Mouse (Mus musculus): ENCODE data around the gene Psmf1. TPM values are rescaled to one million over a fixed set of nuclear protein-coding genes. Genes with fewer than 3 reads are reported as not detected.

Psmf1 gene
- total and polyA plus RNA-seq, 2 experiments from 2014 or later: 72.6 to 77.6 TPM

- peaks cover 38% of the 10 kb centered on the region for H3K36me3 ChIP-seq (ENCODE audit: insufficient read depth, low read length)
- H3K9me3 ChIP-seq (ENCODE audit: low read length): no peaks in the 10 kb centered on the region
These were observed 27.5 kb downstream of the Psmf1 start for GRCm38 (mm10) chr2:151716318-151717055.

GRCm38 (mm10) chr2:151715526-151715925 lies 28.5 kb downstream of the Psmf1 start:
- no peaks in the 10 kb centered on the region for H3K4me1 ChIP-seq (ENCODE audit: insufficient read depth, low read length)
- H3K9me3 ChIP-seq (ENCODE audit: low read length): no peaks in the 10 kb centered on the region
- TF ChIP-seq CTCF (IDR thresholded peaks at IDR 0.05): no peak
- no peaks in the 10 kb centered on the region for H3K27me3 ChIP-seq (ENCODE audit: insufficient read depth, low read length)
- peaks cover 36% of the 10 kb centered on the region for H3K36me3 ChIP-seq (ENCODE audit: insufficient read depth, low read length)
- WGBS: 100% methylated on average over 4 of the region's 4 CpGs
- no peak for ATAC-seq (ENCODE audit: low FRiP score)
- H3K4me3 ChIP-seq (ENCODE audit: low read depth, low read length): no peak overlapping the region
- H3K27ac ChIP-seq (ENCODE audit: low read depth, low read length): no peak overlapping the region
- no peak overlapping the region for H3K9ac ChIP-seq (replicated peaks; ENCODE audit: low read length, poor library complexity, severe bottlenecking)
- no peak for DNase-seq (ENCODE audit: low spot score)
- H3K4me2 ChIP-seq (ENCODE audit: low read depth, low read length, poor library complexity, severe bottlenecking): no peak overlapping the region

More at GRCm38 (mm10) chr2:151716318-151717055, 27.5 kb downstream of the Psmf1 start:
- ATAC-seq (ENCODE audit: low FRiP score): no peak
- H3K4me1 ChIP-seq (ENCODE audit: insufficient read depth, low read length): no peaks in the 10 kb centered on the region
- no peak for TF ChIP-seq CTCF (IDR thresholded peaks at IDR 0.05)
- no peak overlapping the region for H3K4me2 ChIP-seq (ENCODE audit: low read depth, low read length, poor library complexity, severe bottlenecking)
- 93% methylated on average over 2 of the region's 2 CpGs for WGBS
- no peak for DNase-seq (ENCODE audit: low spot score)
- no peak overlapping the region for H3K9ac ChIP-seq (replicated peaks; ENCODE audit: low read length, poor library complexity, severe bottlenecking)
- no peak overlapping the region for H3K27ac ChIP-seq (ENCODE audit: low read depth, low read length)
- H3K4me3 ChIP-seq (ENCODE audit: low read depth, low read length): no peak overlapping the region
- no peaks in the 10 kb centered on the region for H3K27me3 ChIP-seq (ENCODE audit: insufficient read depth, low read length)

DNA sequence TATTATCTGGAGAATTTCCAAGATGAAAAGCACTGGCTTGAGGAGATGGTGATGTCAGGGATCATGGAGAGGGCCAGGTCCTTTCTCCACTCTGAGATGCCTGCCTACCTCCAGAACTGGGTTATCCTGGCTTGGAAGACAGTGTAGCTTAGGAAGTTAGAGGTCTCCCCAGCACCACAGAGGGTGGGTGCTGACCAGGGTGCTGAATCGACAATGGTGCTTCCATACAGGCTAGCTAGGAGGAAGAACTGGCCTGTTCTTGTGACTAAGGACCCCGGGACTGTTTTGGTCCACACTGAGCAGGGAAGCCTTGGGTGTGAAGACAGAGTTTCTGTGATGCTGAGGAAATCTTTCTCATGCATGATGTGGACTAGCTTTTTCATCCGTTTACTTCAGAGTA lies 31.3 kb downstream of the Psmf1 start:
- no peak for ATAC-seq (ENCODE audit: low FRiP score)
- no peak for DNase-seq (ENCODE audit: low spot score)
- Histone ChIP-seq H3K4me1 (ENCODE audit: insufficient read depth, low read length) (no peaks in the 10 kb centered on the region), H3K9me3 (ENCODE audit: low read length) (no peaks in the 10 kb centered on the region), H3K9ac (replicated peaks; ENCODE audit: low read length, poor library complexity, severe bottlenecking) (no peak overlapping the region), H3K27ac (ENCODE audit: low read depth, low read length) (no peak overlapping the region), H3K4me2 (ENCODE audit: low read depth, low read length, poor library complexity, severe bottlenecking) (no peak overlapping the region), H3K4me3 (ENCODE audit: low read depth, low read length) (no peak overlapping the region), H3K36me3 (ENCODE audit: insufficient read depth, low read length) (peaks cover 20% of the 10 kb centered on the region), H3K27me3 (ENCODE audit: insufficient read depth, low read length) (no peaks in the 10 kb centered on the region)
- 41% methylated on average over 3 of the region's 3 CpGs for WGBS
- no peak for TF ChIP-seq CTCF (IDR thresholded peaks at IDR 0.05)

DNA sequence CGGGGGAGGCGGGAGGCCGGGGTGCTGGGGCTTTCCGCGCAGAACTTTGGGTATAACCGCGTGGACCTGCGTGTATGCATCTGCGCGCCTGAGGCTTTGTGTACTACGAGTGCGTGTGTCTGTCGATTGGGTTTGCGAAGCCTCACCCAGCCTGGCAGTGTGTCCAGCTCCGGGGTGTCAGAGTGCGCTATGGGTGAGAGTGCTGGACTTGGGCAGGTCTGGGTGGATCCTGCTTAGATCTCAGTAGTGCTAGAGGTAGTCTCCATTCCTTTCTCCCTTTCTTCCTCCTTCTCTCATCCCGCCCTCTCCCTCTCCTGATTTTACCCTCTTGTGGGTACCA lies 41.2 kb downstream of the Psmf1 start:
- peak overlapping the region; percentile 90 for H3K4me3 ChIP-seq (ENCODE audit: low read depth, low read length)
- peak; percentile 44 for DNase-seq (ENCODE audit: low spot score)
- H3K36me3 ChIP-seq (ENCODE audit: insufficient read depth, low read length): peaks cover 20% of the 10 kb centered on the region
- H3K9me3 ChIP-seq (ENCODE audit: low read length): no peaks in the 10 kb centered on the region
- under 1% methylated on average over 15 of the region's 17 CpGs for WGBS
- peaks cover 6% of the 10 kb centered on the region; the same call in 1 of the 2 replicates for H3K4me1 ChIP-seq (ENCODE audit: insufficient read depth, low read length)
- H3K9ac ChIP-seq (replicated peaks; ENCODE audit: low read length, poor library complexity, severe bottlenecking): peak overlapping the region; percentile 90
- no peaks in the 10 kb centered on the region for H3K27me3 ChIP-seq (ENCODE audit: insufficient read depth, low read length)
- peak overlapping the region; percentile 84 for H3K4me2 ChIP-seq (ENCODE audit: low read depth, low read length, poor library complexity, severe bottlenecking)
- no peak for TF ChIP-seq CTCF (IDR thresholded peaks at IDR 0.05)
- H3K27ac ChIP-seq (ENCODE audit: low read depth, low read length): peak overlapping the region; percentile 68
- ATAC-seq (ENCODE audit: low FRiP score): peak; percentile 64

DNA sequence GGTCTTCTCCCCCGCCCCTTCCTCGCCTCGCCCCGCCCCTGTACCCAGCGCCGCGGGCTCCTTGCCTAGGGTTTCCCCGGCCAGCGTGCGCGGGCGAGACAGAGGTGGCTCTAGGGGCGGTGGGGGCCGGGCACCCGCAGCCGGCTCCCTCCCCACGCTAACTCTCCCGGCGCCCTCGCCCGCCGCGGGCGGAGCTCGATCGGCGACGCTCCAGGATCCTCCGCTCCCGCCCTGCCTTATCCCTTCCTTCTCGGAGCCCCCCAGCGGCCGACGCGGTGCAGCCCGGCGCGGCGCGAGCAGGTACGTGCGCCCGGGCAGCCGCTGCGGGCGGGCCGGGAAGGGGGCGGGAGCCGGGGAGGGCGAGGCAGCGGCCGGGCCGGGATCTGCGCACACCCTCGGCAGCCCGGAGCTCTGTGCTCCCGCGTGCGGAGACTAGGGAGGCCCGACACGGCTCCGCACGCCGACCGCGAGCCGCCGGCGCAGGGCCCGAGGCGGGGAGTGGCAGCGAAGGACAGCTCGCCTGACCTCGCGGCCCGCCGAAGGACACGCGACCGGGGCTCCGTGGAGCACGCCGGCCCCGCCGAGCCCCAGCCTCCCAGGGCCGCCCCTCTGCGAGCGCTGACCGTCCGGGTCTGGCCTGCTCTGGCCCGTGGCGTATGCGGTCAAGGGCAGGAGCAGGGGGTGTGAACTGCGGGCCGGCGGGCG lies 41.7 kb downstream of the Psmf1 start:
- peak; percentile 50 for TF ChIP-seq CTCF (IDR thresholded peaks at IDR 0.05)
- peaks cover 17% of the 10 kb centered on the region for H3K36me3 ChIP-seq (ENCODE audit: insufficient read depth, low read length)
- ATAC-seq (ENCODE audit: low FRiP score): peak; percentile 85
- H3K27ac ChIP-seq (ENCODE audit: low read depth, low read length): peak overlapping the region; percentile 68
- peak overlapping the region; percentile 90 for H3K4me3 ChIP-seq (ENCODE audit: low read depth, low read length)
- peak overlapping the region; percentile 90 for H3K9ac ChIP-seq (replicated peaks; ENCODE audit: low read length, poor library complexity, severe bottlenecking)
- H3K27me3 ChIP-seq (ENCODE audit: insufficient read depth, low read length): no peaks in the 10 kb centered on the region
- peaks cover 6% of the 10 kb centered on the region; the same call in 1 of the 2 replicates for H3K4me1 ChIP-seq (ENCODE audit: insufficient read depth, low read length)
- no peaks in the 10 kb centered on the region for H3K9me3 ChIP-seq (ENCODE audit: low read length)
- WGBS: 3% methylated on average over 28 of the region's 97 CpGs
- peak overlapping the region; percentile 84 for H3K4me2 ChIP-seq (ENCODE audit: low read depth, low read length, poor library complexity, severe bottlenecking)
- DNase-seq (ENCODE audit: low spot score): peak; percentile 62

Data from midbrain, postnatal 0 days (tissue).